Mouse (Mus musculus) spleen, adult 10 weeks (tissue): Measurements from ENCODE around the gene Atxn1. TPM values are rescaled to one million over a fixed set of nuclear protein-coding genes. Genes with fewer than 3 reads are reported as not detected.

Experiments
- polyA plus RNA-seq: library from polyadenylated mRNA; stranded (reverse); fragments of 350-450 nt; fragmentation: Illumina TruSeq; extraction: RNeasy Lipid Tissue Mini Kit (QIAGEN cat#74804); gene quantifications from one replicate; pipeline ENCODE4 v1.2.3, GENCODE M21; 2015; ENCODE audit warnings: low replicate concordance; ENCODE audit not compliant: insufficient read depth

Atxn1 gene
- polyA plus RNA-seq: 8.5 TPM

GRCm38 (mm10) chr13:45964853-45965593 is at the start of gene Atxn1:
TSS of gene Atxn1 (minus strand) at chr13:45965008.

GRCm38 (mm10) chr13:45507274-45508229 is 457.3 kb downstream of the Atxn1 start, which contains the start of gene Gmpr:
TSS of gene Gmpr (plus strand) at chr13:45507444.

